Mouse (Mus musculus) lung, postnatal 0 days (tissue): Measurements from ENCODE around the gene Cdk17. TPM values are rescaled to one million over a fixed set of nuclear protein-coding genes. Genes with fewer than 3 reads are reported as not detected.
A peak's percentile ranks its signal among the peaks of the same experiment; 100 is the strongest.

Experiments
- ATAC-seq: fragments of 200-750 bp; cut with Nextera tagmentation; 2 replicates; pipeline ENCODE4 v1.8.0; 2017; ENCODE audit warnings: moderate library complexity
- DNase-seq: peaks from one replicate; pipeline ENCODE4 v3.0.0-alpha.2; 2016; ENCODE audit warnings: low spot score
- H3K27ac ChIP-seq: fragments of 300-500 bp; sonication (generic); 2 replicates; pipeline ENCODE4 v1.5.1; 2014; ENCODE audit warnings: antibody characterized with exemption, mild to moderate bottlenecking, low read length, mixed read lengths
- H3K27me3 ChIP-seq: fragments of 300-500 bp; sonication (generic); replicated peaks from 2 replicates; pipeline ENCODE4 v1.6.1; 2014; ENCODE audit warnings: low read length, mixed read lengths; ENCODE audit not compliant: insufficient read depth
- H3K36me3 ChIP-seq: fragments of 300-500 bp; sonication (generic); 2 replicates; pipeline ENCODE4 v1.6.1; 2014; ENCODE audit warnings: low read length, mixed read lengths; ENCODE audit not compliant: insufficient read depth
- H3K4me1 ChIP-seq: fragments of 300-500 bp; sonication (generic); 2 replicates; pipeline ENCODE4 v1.6.1; 2014; ENCODE audit warnings: antibody characterized with exemption, low read depth, low read length, mixed read lengths; ENCODE audit not compliant: insufficient read depth
- H3K4me2 ChIP-seq: fragments of 300-500 bp; sonication (generic); replicated peaks from 2 replicates; pipeline ENCODE4 v1.6.1; 2014; ENCODE audit warnings: low read depth, mild to moderate bottlenecking, low read length, moderate library complexity, mixed read lengths
- H3K4me3 ChIP-seq: fragments of 300-500 bp; sonication (generic); 2 replicates; pipeline ENCODE4 v1.5.1; 2014; ENCODE audit warnings: low read depth, low read length
- H3K9ac ChIP-seq: fragments of 300-500 bp; sonication (generic); replicated peaks from 2 replicates; pipeline ENCODE4 v1.6.1; 2014; ENCODE audit warnings: low read depth, mild to moderate bottlenecking
- H3K9me3 ChIP-seq: fragments of 300-500 bp; sonication (generic); 2 replicates; pipeline ENCODE4 v1.6.1; 2016; ENCODE audit warnings: low read length, mixed read lengths
- CTCF ChIP-seq: IDR thresholded peaks from 2 replicates; pipeline ENCODE4 v1.5.1; 2016; ENCODE audit warnings: antibody characterized with exemption, mild to moderate bottlenecking
- EP300 ChIP-seq: IDR thresholded peaks from 2 replicates; pipeline ENCODE4 v1.6.1; 2016; ENCODE audit warnings: antibody characterized with exemption, mild to moderate bottlenecking, control low read depth
- WGBS: fragments of 180-500 bp; shearing (Covaris S2); extraction: QIAGEN DNeasy Blood & Tissue Kit; methylation state at CpG from one replicate; pipeline ENCODE4 v1.1.7; 2014; 5-methylcytosine and 5-hydroxymethylcytosine counted together
- polyA plus RNA-seq: library from polyadenylated mRNA; unstranded; fragments of >200 nt; fragmentation: Nextera tagmentation; extraction: Ambion mirVana; gene quantifications from 2 replicates; pipeline ENCODE4 v1.2.1, GENCODE M21; 2015

Cdk17 gene
- polyA plus RNA-seq, 1 experiment from 2014 or later: 12.6 TPM

DNA sequence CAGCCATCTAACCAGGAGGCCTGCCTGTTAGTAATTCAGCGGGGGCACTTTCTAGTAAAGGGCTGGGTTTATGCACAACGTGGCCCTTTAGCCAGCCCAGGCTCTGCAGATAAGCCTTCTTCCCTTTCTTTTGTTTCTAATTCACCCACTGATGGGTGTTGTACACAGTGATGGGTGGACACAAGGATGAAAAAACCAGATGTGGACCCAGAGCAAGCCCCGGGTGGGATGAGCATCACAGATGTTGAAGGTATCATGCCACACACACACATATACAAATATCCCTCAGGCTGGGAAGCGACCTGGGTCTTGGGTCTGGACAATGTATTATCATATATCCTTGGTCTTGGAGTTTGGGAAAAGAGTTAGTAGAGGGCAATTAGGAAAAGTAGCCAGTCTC lies 142.6 kb downstream of the Cdk17 start:
- H3K4me2 ChIP-seq: 0 out of 2 replicates have a peak overlapping the region, but pooled peaks have one; percentile 1
- TF ChIP-seq EP300 (no peak), CTCF (no peak)
- 0 out of 2 replicates have a peak, but pooled peaks cover 3% of the 10 kb centered on the region for H3K4me1 ChIP-seq
- peak overlapping the region; percentile 48; the same call in 1 of the 2 replicates for H3K27ac ChIP-seq
- WGBS: 53% methylated on average over 4 of the region's 4 CpGs
- no peak overlapping the region for H3K4me3 ChIP-seq
- H3K9ac ChIP-seq: no peak overlapping the region
- ATAC-seq (no peak), DNase-seq (no peak)
- H3K27me3 ChIP-seq: no peaks in the 10 kb centered on the region
- no peaks in the 10 kb centered on the region for H3K9me3 ChIP-seq
- no peaks in the 10 kb centered on the region for H3K36me3 ChIP-seq

DNA sequence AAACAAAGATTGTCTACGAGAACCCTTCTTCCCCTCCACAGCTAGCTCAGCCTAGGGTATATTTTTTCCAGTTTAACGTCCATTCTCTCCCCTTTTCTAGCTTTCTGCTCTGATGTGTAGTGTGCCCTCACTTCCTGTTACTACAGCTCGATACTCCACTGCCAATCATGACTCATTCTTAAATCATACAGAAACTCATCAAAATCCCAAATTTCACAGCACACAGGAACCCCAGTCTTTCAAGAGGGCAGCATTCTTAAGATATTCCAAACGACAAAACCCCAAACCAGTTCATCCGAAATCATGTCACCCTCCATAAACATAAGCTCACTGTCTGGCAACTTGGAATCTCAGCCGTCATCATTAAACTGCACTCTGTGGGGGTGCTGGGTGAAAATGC lies 145.3 kb downstream of the Cdk17 start:
- WGBS: 39% methylated on average over 6 of the region's 6 CpGs
- Histone ChIP-seq H3K4me3 (no peak overlapping the region), H3K36me3 (no peaks in the 10 kb centered on the region), H3K4me2 (peak overlapping the region; percentile 33; the same call in 1 of the 2 replicates), H3K27ac (peak overlapping the region; percentile 23; the same call in 1 of the 2 replicates), H3K9me3 (no peaks in the 10 kb centered on the region), H3K9ac (no peak overlapping the region), H3K27me3 (no peaks in the 10 kb centered on the region), H3K4me1 (0 out of 2 replicates have a peak, but pooled peaks cover 3% of the 10 kb centered on the region)
- ATAC-seq (no peak), DNase-seq (no peak)
- no peak for TF ChIP-seq CTCF
- no peak for TF ChIP-seq EP300

DNA sequence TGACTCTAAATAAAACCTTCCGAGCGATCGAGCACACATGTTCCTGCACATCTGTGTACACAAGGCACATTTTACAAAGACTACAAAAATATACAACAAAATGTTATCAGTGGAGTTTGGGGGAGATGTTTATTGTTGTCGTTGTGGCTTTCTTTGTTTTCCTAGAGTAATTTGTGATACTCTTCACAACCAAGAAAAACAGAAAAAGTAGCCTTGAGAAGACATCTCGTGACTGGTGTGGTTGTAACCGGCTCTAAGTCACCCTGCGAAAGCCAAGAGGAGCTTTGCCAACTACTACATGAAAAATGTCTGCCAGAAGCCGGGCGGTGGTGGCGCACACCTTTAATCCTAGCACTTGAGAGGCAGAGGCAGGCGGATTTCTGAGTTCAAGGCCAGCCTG lies 145.7 kb downstream of the Cdk17 start:
- Histone ChIP-seq H3K9me3 (no peaks in the 10 kb centered on the region), H3K27ac (peak overlapping the region; percentile 23), H3K9ac (no peak overlapping the region), H3K4me1 (0 out of 2 replicates have a peak, but pooled peaks cover 3% of the 10 kb centered on the region), H3K4me3 (0 out of 2 replicates have a peak overlapping the region, but pooled peaks have one; percentile 6), H3K27me3 (no peaks in the 10 kb centered on the region), H3K36me3 (no peaks in the 10 kb centered on the region), H3K4me2 (peak overlapping the region; percentile 33; the same call in 1 of the 2 replicates)
- no peak for ATAC-seq
- no peak for TF ChIP-seq CTCF
- DNase-seq: no peak
- 55% methylated on average over 11 of the region's 11 CpGs for WGBS

DNA sequence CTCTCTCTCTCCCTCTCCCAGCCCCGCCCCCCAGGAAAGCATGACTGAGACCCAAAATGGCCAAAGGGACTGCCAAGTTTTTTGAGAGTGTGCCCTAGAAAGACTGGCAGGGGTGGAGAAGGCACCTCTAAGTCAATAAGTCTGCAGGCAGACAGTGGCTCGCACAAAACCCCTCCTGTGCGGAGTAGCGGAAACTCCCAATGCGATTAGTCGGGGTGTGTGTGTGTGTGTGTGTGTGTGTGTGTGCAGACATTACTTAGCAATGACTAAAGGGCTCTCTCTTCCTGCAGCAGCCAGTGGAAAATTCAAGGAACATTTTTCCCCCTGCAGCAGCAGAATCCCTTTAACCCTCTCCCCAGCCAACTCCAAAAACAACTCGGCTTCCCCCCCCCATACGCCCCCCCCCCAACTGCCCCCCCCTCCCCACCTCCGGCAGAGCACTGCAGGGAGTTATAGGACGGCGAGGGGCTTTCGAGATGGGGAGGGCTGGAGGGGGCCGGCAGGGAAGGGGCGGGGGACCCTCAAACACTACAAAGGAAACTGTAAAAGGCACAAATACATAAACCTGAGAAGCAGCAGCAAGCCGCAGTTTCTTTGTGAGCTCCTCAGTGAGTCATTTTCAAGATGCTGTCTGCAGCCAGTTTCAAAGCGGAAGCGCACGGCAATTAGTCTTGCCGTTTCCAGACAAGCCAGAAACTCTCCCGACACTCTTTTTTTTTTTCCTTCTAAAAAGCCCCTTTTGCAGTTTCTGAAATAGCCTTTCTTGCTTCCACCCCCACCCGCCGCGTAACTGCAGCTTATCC lies 148.7 kb downstream of the Cdk17 start:
- Histone ChIP-seq H3K27ac (peak overlapping the region; percentile 97), H3K9ac (peak overlapping the region; percentile 89), H3K4me1 (no peaks in the 10 kb centered on the region), H3K9me3 (no peaks in the 10 kb centered on the region), H3K27me3 (no peaks in the 10 kb centered on the region), H3K4me2 (peak overlapping the region; percentile 81), H3K4me3 (peak overlapping the region; percentile 72), H3K36me3 (no peaks in the 10 kb centered on the region)
- TF ChIP-seq EP300 (0 out of 2 replicates have a peak, but pooled peaks have one; percentile 27), CTCF (no peak)
- under 1% methylated on average over 21 of the region's 23 CpGs for WGBS
- ATAC-seq: peak; percentile 66
- DNase-seq: peak; percentile 83

- H3K36me3 ChIP-seq: no peaks in the 10 kb centered on the region
- ATAC-seq: peak; percentile 8; the same call in 1 of the 2 replicates
- H3K27ac ChIP-seq: peak overlapping the region; percentile 97
- no peaks in the 10 kb centered on the region for H3K4me1 ChIP-seq
- H3K27me3 ChIP-seq: no peaks in the 10 kb centered on the region
- peak overlapping the region; percentile 89 for H3K9ac ChIP-seq
- DNase-seq: no peak
- no peaks in the 10 kb centered on the region for H3K9me3 ChIP-seq
- H3K4me3 ChIP-seq: peak overlapping the region; percentile 72
- TF ChIP-seq EP300 (no peak), CTCF (no peak)
- under 1% methylated on average over 35 of the region's 43 CpGs for WGBS
- H3K4me2 ChIP-seq: peak overlapping the region; percentile 81
Measured at GRCm38 (mm10) chr10:93309934-93310621, 149.4 kb downstream of the Cdk17 start.
